Mouse (Mus musculus) ES-Bruce4 (cell line): ENCODE data around the gene Tnfsf13.

Experiments used
- CTCF ChIP-seq: IDR thresholded peaks from one replicate; pipeline ENCODE4 v1.8.1; 2011; ENCODE audit warnings: low read depth, low read length
- EP300 ChIP-seq: IDR thresholded peaks from 2 replicates; pipeline ENCODE4 v1.6.1; 2011; ENCODE audit warnings: low read depth, low read length; ENCODE audit not compliant: insufficient read depth
- POLR2A ChIP-seq: IDR thresholded peaks from one replicate; pipeline ENCODE4 v1.8.1; 2011; ENCODE audit warnings: low read length; ENCODE audit not compliant: insufficient read depth

- TF ChIP-seq EP300 (0 out of 2 replicates have a peak, but pooled peaks have one; percentile 3), CTCF (no peak), POLR2A (no peak)
Measured at GRCm38 (mm10) chr11:69695361-69696181, 10.0 kb upstream of the Tnfsf13 start, which contains the start of the genes Tnfsf12 and Tnfsfm13.
